Mouse (Mus musculus) heart, adult 2 months (tissue): ENCODE measurements around the gene Fcho2. TPM values are rescaled to one million over a fixed set of nuclear protein-coding genes. Genes with fewer than 3 reads are reported as not detected.

ENCODE experiments used
- DNase-seq, 2 experiments: peaks; one replicate each; pipeline ENCODE4 v3.0.0; 2021
- H3K27ac ChIP-seq: fragments of 200-600 bp; 2 replicates; pipeline ENCODE4 v1.8.1; 2022
- H3K27me3 ChIP-seq: fragments of 200-500 bp; 2 replicates; pipeline ENCODE4 v1.6.1; 2012; ENCODE audit warnings: mild to moderate bottlenecking, low read length, inconsistent platforms, mixed read lengths; ENCODE audit not compliant: control insufficient read depth, insufficient read depth
- H3K36me3 ChIP-seq: fragments of 200-500 bp; 2 replicates; pipeline ENCODE4 v1.6.1; 2012; ENCODE audit warnings: low read length, inconsistent platforms; ENCODE audit not compliant: control insufficient read depth, insufficient read depth
- H3K4me1 ChIP-seq: fragments of 200-500 bp; 2 replicates; pipeline ENCODE4 v1.6.1; 2011; ENCODE audit warnings: low read length; ENCODE audit not compliant: control insufficient read depth, insufficient read depth
- H3K4me3 ChIP-seq: fragments of 200-600 bp; 2 replicates; pipeline ENCODE4 v1.8.1; 2022
- H3K79me2 ChIP-seq: fragments of 200-500 bp; replicated peaks from 2 replicates; pipeline ENCODE4 v1.6.1; 2012; ENCODE audit warnings: mild to moderate bottlenecking, inconsistent platforms, low read length, moderate library complexity, mixed read lengths; ENCODE audit not compliant: control insufficient read depth, insufficient read depth
- H3K9ac ChIP-seq: fragments of 200-500 bp; 2 replicates; pipeline ENCODE4 v1.6.1; 2012; ENCODE audit warnings: low read depth, mild to moderate bottlenecking, control low read depth, inconsistent platforms, low read length, mixed read lengths
- CTCF ChIP-seq: fragments of 200-600 bp; IDR thresholded peaks from 2 replicates; pipeline ENCODE4 v1.8.1; 2022; ENCODE audit warnings: antibody characterized with exemption, mild to moderate bottlenecking, moderate library complexity
- EP300 ChIP-seq: fragments of 200-500 bp; IDR thresholded peaks from 2 replicates; pipeline ENCODE4 v1.6.1; 2011; ENCODE audit warnings: low read depth, low read length, control low read depth; ENCODE audit not compliant: insufficient read depth
- POLR2A ChIP-seq: fragments of 200-500 bp; IDR thresholded peaks from 2 replicates; pipeline ENCODE4 v1.6.1; 2011; ENCODE audit warnings: mild to moderate bottlenecking, low read depth, low read length, control low read depth; ENCODE audit not compliant: insufficient read depth
- WGBS: fragments of 180-500 bp; shearing (Covaris S2); methylation state at CpG from one replicate; pipeline ENCODE4 v1.1.7; 2018; 5-methylcytosine and 5-hydroxymethylcytosine counted together
- intact Hi-C: fragments of 180-260 bp; cut with DNase I; formaldehyde crosslinking; loops from one replicate; pipeline ENCODE4 v1.15.1; 2025
- polyA plus RNA-seq: library from polyadenylated mRNA; depleted of rRNA; stranded (reverse); fragments of >200 nt; gene quantifications from 2 replicates; pipeline ENCODE4 v1.2.3, GENCODE M21; 2012
- total RNA-seq, 2 experiments: library from RNA; stranded (reverse); gene quantifications; 2 replicates each; pipeline ENCODE4 v1.2.3; 2021

The Fcho2 gene
- total and polyA plus RNA-seq, 3 experiments, result 11.8 to 37.6 (median 35.4) TPM

DNA sequence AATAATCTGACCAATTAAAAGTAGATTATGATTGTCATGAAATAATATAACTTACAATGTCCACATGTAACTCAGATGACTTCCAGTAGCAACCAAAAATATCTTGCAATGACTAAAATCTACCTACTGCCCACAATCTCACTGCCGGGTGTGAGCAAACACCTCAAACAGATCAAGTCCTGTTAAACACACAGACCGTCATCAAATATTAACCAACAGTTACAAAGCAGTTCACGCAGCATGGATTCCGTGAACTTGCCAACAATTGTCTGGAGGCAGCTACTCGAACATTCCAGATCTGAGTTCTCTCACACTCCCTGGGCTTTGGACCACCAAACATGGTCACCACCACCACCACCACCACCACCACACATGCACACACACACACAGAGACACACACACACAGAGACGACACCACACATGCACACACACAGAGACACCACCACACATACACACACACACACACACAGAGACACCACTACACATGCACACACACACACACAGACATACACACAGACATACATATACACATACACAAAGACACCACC lies 99.7 kb downstream of the Fcho2 start:
- TF ChIP-seq CTCF (no peak), POLR2A (no peak), EP300 (no peak)
- Histone ChIP-seq H3K4me1 (no peaks in the 10 kb centered on the region), H3K27ac (no peak overlapping the region), H3K79me2 (no peaks in the 10 kb centered on the region), H3K36me3 (no peaks in the 10 kb centered on the region), H3K4me3 (no peak overlapping the region), H3K27me3 (no peaks in the 10 kb centered on the region), H3K9ac (no peak overlapping the region)
- 89% methylated on average over 6 of the region's 6 CpGs for WGBS
- DNase-seq, result no peak
- intact Hi-C loops, result no loop called here

DNA sequence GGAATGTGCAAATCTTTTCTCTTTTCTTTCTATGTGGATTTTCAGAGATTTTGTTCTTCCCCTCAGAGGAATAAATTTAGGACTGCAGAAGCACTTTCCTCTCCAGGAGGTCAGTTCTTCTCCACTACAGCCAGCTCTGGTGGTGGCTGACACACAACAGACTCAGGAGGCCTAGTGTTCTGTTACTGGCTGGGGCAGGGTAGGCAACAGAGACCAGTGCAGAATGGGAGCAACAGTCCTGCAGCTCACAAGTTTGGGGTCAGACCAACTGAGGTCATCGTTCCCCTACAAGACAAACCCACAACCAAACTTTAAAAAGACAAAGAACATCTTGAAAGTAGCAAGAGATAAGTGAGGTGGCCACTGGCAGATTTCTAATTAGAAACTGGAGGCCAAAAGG lies 104.6 kb downstream of the Fcho2 start:
- no peak overlapping the region for H3K4me3 ChIP-seq
- no peaks in the 10 kb centered on the region for H3K79me2 ChIP-seq
- H3K27ac ChIP-seq, result no peak overlapping the region
- TF ChIP-seq CTCF (no peak), POLR2A (no peak), EP300 (no peak)
- no peaks in the 10 kb centered on the region for H3K36me3 ChIP-seq
- H3K27me3 ChIP-seq, result no peaks in the 10 kb centered on the region
- no peak overlapping the region for H3K9ac ChIP-seq
- no peak for DNase-seq
- intact Hi-C loops, result no loop called here
- 86% methylated on average over 1 of the region's 1 CpGs for WGBS
- no peaks in the 10 kb centered on the region for H3K4me1 ChIP-seq

DNA sequence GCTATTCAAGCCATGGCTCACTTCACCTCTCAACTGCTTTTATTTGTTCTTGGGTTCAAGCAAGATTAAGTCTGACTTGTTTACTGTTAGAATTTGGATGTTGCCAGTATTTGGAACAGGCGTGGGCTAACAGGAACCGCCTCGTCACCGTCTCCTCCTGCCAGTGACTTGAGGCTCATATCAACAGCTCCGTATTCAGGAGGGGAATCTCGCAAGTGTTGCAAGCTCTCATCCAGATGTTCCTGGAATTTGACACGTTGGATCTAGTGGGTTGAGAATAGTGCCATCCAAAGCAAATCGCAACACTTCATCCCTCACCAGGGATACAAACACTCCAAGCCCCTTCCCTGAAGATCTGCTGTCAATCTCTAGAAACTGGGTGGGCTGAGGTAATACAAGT lies 105.0 kb downstream of the Fcho2 start:
- no peaks in the 10 kb centered on the region for H3K36me3 ChIP-seq
- no peak overlapping the region for H3K27ac ChIP-seq
- intact Hi-C loops, result no loop called here
- H3K27me3 ChIP-seq, result no peaks in the 10 kb centered on the region
- TF ChIP-seq POLR2A (no peak), EP300 (no peak), CTCF (no peak)
- no peaks in the 10 kb centered on the region for H3K4me1 ChIP-seq
- no peaks in the 10 kb centered on the region for H3K79me2 ChIP-seq
- no peak for DNase-seq
- WGBS, result 65% methylated on average over 8 of the region's 8 CpGs
- no peak overlapping the region for H3K4me3 ChIP-seq
- H3K9ac ChIP-seq, result no peak overlapping the region

DNA sequence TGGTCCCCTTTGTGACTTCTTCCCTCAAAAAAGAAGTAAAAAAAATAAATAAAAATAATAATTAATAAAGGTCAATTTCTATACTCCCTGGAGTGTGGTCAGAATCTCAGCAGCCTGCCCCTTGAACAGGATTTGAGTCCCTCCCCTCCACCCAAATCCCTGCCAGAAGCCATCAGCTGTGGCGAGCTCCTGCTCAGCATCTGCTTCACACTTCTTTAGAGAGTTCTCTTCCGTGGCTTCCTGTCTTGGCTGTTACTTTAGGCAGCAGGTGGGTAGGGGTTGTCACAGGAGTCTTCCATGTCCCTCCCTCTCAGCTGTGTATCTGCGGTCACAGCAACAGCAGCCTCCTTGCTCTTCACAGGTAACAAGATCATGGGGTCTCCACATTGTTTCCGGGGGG lies 109.7 kb downstream of the Fcho2 start:
- DNase-seq, result no peak
- H3K4me1 ChIP-seq, result no peaks in the 10 kb centered on the region
- no peaks in the 10 kb centered on the region for H3K79me2 ChIP-seq
- intact Hi-C loops, result no loop called here
- 75% methylated on average over 4 of the region's 4 CpGs for WGBS
- no peak overlapping the region for H3K27ac ChIP-seq
- no peak overlapping the region for H3K9ac ChIP-seq
- no peak overlapping the region for H3K4me3 ChIP-seq
- TF ChIP-seq POLR2A (no peak), CTCF (no peak), EP300 (no peak)
- no peaks in the 10 kb centered on the region for H3K36me3 ChIP-seq
- no peaks in the 10 kb centered on the region for H3K27me3 ChIP-seq

DNA sequence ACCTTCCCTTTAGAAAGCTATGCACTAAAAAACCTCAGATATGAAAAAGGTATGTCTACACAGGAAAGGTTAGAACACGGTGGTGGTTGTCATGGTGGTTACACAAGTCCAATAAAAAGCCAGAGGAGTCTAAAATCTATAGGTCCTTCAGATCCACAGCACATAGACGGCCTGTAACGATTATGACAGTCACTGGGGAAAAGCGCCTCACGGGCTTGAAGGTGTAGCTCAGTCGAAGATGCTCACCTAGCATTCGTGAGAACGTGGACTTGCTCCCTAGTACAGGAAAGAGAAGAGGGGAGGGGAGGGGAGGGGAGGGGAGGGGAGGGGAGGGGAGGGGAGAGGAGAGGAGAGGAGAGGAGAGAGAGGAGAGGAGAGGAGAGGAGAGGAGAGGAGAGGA lies 111.5 kb downstream of the Fcho2 start:
- no peak overlapping the region for H3K9ac ChIP-seq
- intact Hi-C loops, result no loop called here
- no peaks in the 10 kb centered on the region for H3K27me3 ChIP-seq
- no peaks in the 10 kb centered on the region for H3K4me1 ChIP-seq
- TF ChIP-seq POLR2A (no peak), EP300 (no peak), CTCF (no peak)
- no peak overlapping the region for H3K27ac ChIP-seq
- no peak overlapping the region for H3K4me3 ChIP-seq
- WGBS, result 76% methylated on average over 8 of the region's 8 CpGs
- H3K36me3 ChIP-seq, result no peaks in the 10 kb centered on the region
- DNase-seq, result no peak
- H3K79me2 ChIP-seq, result no peaks in the 10 kb centered on the region

DNA sequence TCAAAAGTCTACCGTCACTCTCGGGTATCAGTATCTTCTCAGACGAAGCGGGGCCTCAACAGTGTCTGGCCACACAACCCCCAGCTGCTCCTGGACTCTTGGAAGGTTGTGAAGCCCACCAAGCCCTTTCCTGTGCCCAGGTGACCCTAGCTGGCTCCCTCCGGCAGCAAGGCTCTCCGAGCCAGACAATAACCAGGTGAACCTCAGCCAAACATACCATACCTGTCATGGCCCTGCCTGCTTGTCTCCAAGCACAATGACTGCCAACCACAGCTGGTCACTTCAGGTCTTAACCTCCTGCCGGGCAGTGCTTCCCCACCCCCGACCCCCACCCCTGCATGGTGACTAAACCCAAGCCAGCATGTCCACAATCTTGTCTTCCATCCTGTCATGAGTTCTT lies 112.9 kb downstream of the Fcho2 start:
- H3K36me3 ChIP-seq, result no peaks in the 10 kb centered on the region
- no peak overlapping the region for H3K27ac ChIP-seq
- intact Hi-C loops, result no loop called here
- TF ChIP-seq CTCF, result no peak
- TF ChIP-seq EP300, result no peak
- no peak for TF ChIP-seq POLR2A
- no peaks in the 10 kb centered on the region for H3K4me1 ChIP-seq
- peak in 1 of 2 experiments; percentile 7 for DNase-seq
- H3K9ac ChIP-seq, result no peak overlapping the region
- no peaks in the 10 kb centered on the region for H3K79me2 ChIP-seq
- 88% methylated on average over 8 of the region's 8 CpGs for WGBS
- no peak overlapping the region for H3K4me3 ChIP-seq
- H3K27me3 ChIP-seq, result no peaks in the 10 kb centered on the region
